Mouse (Mus musculus): ENCODE data around the gene Lrig3. TPM values are rescaled to one million over a fixed set of nuclear protein-coding genes. Genes with fewer than 3 reads are reported as not detected.

Gene Lrig3
- polyA plus RNA-seq (2014; fragmentation: Nextera tagmentation; extraction: Ambion mirVana) = 37.0 and 37.5 TPM in 2 replicates

GRCm38 (mm10) chr10:125965968-125966480 lies at the start of gene Lrig3:
Gene Lrig3 (plus strand): TSS chr10:125966168.
- Histone ChIP-seq H3K9me3 (ENCODE audit: control insufficient read depth, low read depth, low read length) (no peaks in the 10 kb centered on the region), H3K4me1 (ENCODE audit: control insufficient read depth, insufficient read depth, low read length) (peaks cover 4% of the 10 kb centered on the region; the same call in 1 of the 2 replicates), H3K4me2 (replicated peaks; ENCODE audit: low read depth, low read length) (peak within 1 kb of the TSS; percentile 63), H3K36me3 (ENCODE audit: control insufficient read depth, insufficient read depth, low read length) (no peaks in the 10 kb centered on the region), H3K9ac (replicated peaks; ENCODE audit: low read depth, low read length) (peak within 1 kb of the TSS; percentile 98), H3K4me3 (ENCODE audit: low read depth, low read length) (peak within 1 kb of the TSS; percentile 95), H3K27ac (ENCODE audit: low read length) (peak within 1 kb of the TSS; percentile 97), H3K27me3 (ENCODE audit: control insufficient read depth, insufficient read depth, low read length) (no peaks in the 10 kb centered on the region)
- WGBS = under 1% methylated on average over 62 of the region's 62 CpGs
- peak; percentile 77 for ATAC-seq (ENCODE audit: insufficient number of reproducible peaks, insufficient read depth, low FRiP score, low read depth)

GRCm38 (mm10) chr10:125916781-125917180 lies 49.2 kb upstream of the Lrig3 start:
- no peaks in the 10 kb centered on the region for H3K9me3 ChIP-seq (ENCODE audit: control insufficient read depth, low read depth, low read length)
- H3K27ac ChIP-seq (ENCODE audit: low read length) = no peak overlapping the region
- no peak overlapping the region for H3K4me2 ChIP-seq (replicated peaks; ENCODE audit: low read depth, low read length)
- no peak overlapping the region for H3K4me3 ChIP-seq (ENCODE audit: low read depth, low read length)
- no peaks in the 10 kb centered on the region for H3K36me3 ChIP-seq (ENCODE audit: control insufficient read depth, insufficient read depth, low read length)
- no peak overlapping the region for H3K9ac ChIP-seq (replicated peaks; ENCODE audit: low read depth, low read length)
- no peak for ATAC-seq (ENCODE audit: insufficient number of reproducible peaks, insufficient read depth, low FRiP score, low read depth)
- 44% methylated on average over 6 of the region's 6 CpGs for WGBS
- peaks cover 12% of the 10 kb centered on the region; the same call in 1 of the 2 replicates for H3K4me1 ChIP-seq (ENCODE audit: control insufficient read depth, insufficient read depth, low read length)
- no peaks in the 10 kb centered on the region for H3K27me3 ChIP-seq (ENCODE audit: control insufficient read depth, insufficient read depth, low read length)

- ATAC-seq (ENCODE audit: insufficient number of reproducible peaks, insufficient read depth, low FRiP score, low read depth) = no peak
- no peaks in the 10 kb centered on the region for H3K36me3 ChIP-seq (ENCODE audit: control insufficient read depth, insufficient read depth, low read length)
- no peaks in the 10 kb centered on the region for H3K27me3 ChIP-seq (ENCODE audit: control insufficient read depth, insufficient read depth, low read length)
- no peak overlapping the region for H3K27ac ChIP-seq (ENCODE audit: low read length)
- 13% methylated on average over 9 of the region's 9 CpGs for WGBS
- H3K9me3 ChIP-seq (ENCODE audit: control insufficient read depth, low read depth, low read length) = no peaks in the 10 kb centered on the region
- no peak overlapping the region for H3K9ac ChIP-seq (replicated peaks; ENCODE audit: low read depth, low read length)
- no peak overlapping the region for H3K4me3 ChIP-seq (ENCODE audit: low read depth, low read length)
- H3K4me1 ChIP-seq (ENCODE audit: control insufficient read depth, insufficient read depth, low read length) = peaks cover 6% of the 10 kb centered on the region; the same call in 1 of the 2 replicates
- peak overlapping the region; percentile 8; the same call in 1 of the 2 replicates for H3K4me2 ChIP-seq (replicated peaks; ENCODE audit: low read depth, low read length)
Observed at GRCm38 (mm10) chr10:125917436-125917871, 48.5 kb upstream of the Lrig3 start.

- no peaks in the 10 kb centered on the region for H3K27me3 ChIP-seq (ENCODE audit: control insufficient read depth, insufficient read depth, low read length)
- no peak for ATAC-seq (ENCODE audit: insufficient number of reproducible peaks, insufficient read depth, low FRiP score, low read depth)
- no peak overlapping the region for H3K4me3 ChIP-seq (ENCODE audit: low read depth, low read length)
- no peaks in the 10 kb centered on the region for H3K9me3 ChIP-seq (ENCODE audit: control insufficient read depth, low read depth, low read length)
- no peak overlapping the region for H3K4me2 ChIP-seq (replicated peaks; ENCODE audit: low read depth, low read length)
- H3K27ac ChIP-seq (ENCODE audit: low read length) = no peak overlapping the region
- peaks cover 3% of the 10 kb centered on the region; the same call in 1 of the 2 replicates for H3K4me1 ChIP-seq (ENCODE audit: control insufficient read depth, insufficient read depth, low read length)
- WGBS = 69% methylated on average over 1 of the region's 1 CpGs
- no peaks in the 10 kb centered on the region for H3K36me3 ChIP-seq (ENCODE audit: control insufficient read depth, insufficient read depth, low read length)
- no peak overlapping the region for H3K9ac ChIP-seq (replicated peaks; ENCODE audit: low read depth, low read length)
Observed at GRCm38 (mm10) chr10:125918994-125919393, 47.0 kb upstream of the Lrig3 start.

GRCm38 (mm10) chr10:125921654-125922446 lies 44.1 kb upstream of the Lrig3 start:
- H3K9me3 ChIP-seq (ENCODE audit: control insufficient read depth, low read depth, low read length) = no peaks in the 10 kb centered on the region
- H3K4me2 ChIP-seq (replicated peaks; ENCODE audit: low read depth, low read length) = no peak overlapping the region
- no peak overlapping the region for H3K4me3 ChIP-seq (ENCODE audit: low read depth, low read length)
- no peak overlapping the region for H3K27ac ChIP-seq (ENCODE audit: low read length)
- H3K9ac ChIP-seq (replicated peaks; ENCODE audit: low read depth, low read length) = no peak overlapping the region
- no peak for ATAC-seq (ENCODE audit: insufficient number of reproducible peaks, insufficient read depth, low FRiP score, low read depth)
- H3K4me1 ChIP-seq (ENCODE audit: control insufficient read depth, insufficient read depth, low read length) = no peaks in the 10 kb centered on the region
- WGBS = 24% methylated on average over 6 of the region's 6 CpGs
- H3K36me3 ChIP-seq (ENCODE audit: control insufficient read depth, insufficient read depth, low read length) = no peaks in the 10 kb centered on the region
- H3K27me3 ChIP-seq (ENCODE audit: control insufficient read depth, insufficient read depth, low read length) = no peaks in the 10 kb centered on the region

GRCm38 (mm10) chr10:125929961-125930360 lies 36.0 kb upstream of the Lrig3 start:
- ATAC-seq (ENCODE audit: insufficient number of reproducible peaks, insufficient read depth, low FRiP score, low read depth) = no peak
- Histone ChIP-seq H3K4me2 (replicated peaks; ENCODE audit: low read depth, low read length) (no peak overlapping the region), H3K36me3 (ENCODE audit: control insufficient read depth, insufficient read depth, low read length) (no peaks in the 10 kb centered on the region), H3K4me3 (ENCODE audit: low read depth, low read length) (no peak overlapping the region), H3K4me1 (ENCODE audit: control insufficient read depth, insufficient read depth, low read length) (no peaks in the 10 kb centered on the region), H3K27me3 (ENCODE audit: control insufficient read depth, insufficient read depth, low read length) (no peaks in the 10 kb centered on the region), H3K9me3 (ENCODE audit: control insufficient read depth, low read depth, low read length) (no peaks in the 10 kb centered on the region), H3K27ac (ENCODE audit: low read length) (no peak overlapping the region), H3K9ac (replicated peaks; ENCODE audit: low read depth, low read length) (no peak overlapping the region)
- 90% methylated on average over 3 of the region's 3 CpGs for WGBS

GRCm38 (mm10) chr10:125933388-125933787 lies 32.6 kb upstream of the Lrig3 start:
- Histone ChIP-seq H3K4me2 (replicated peaks; ENCODE audit: low read depth, low read length) (no peak overlapping the region), H3K27ac (ENCODE audit: low read length) (no peak overlapping the region), H3K4me3 (ENCODE audit: low read depth, low read length) (no peak overlapping the region), H3K9ac (replicated peaks; ENCODE audit: low read depth, low read length) (no peak overlapping the region), H3K36me3 (ENCODE audit: control insufficient read depth, insufficient read depth, low read length) (no peaks in the 10 kb centered on the region), H3K27me3 (ENCODE audit: control insufficient read depth, insufficient read depth, low read length) (no peaks in the 10 kb centered on the region), H3K9me3 (ENCODE audit: control insufficient read depth, low read depth, low read length) (no peaks in the 10 kb centered on the region), H3K4me1 (ENCODE audit: control insufficient read depth, insufficient read depth, low read length) (peaks cover 5% of the 10 kb centered on the region; the same call in 1 of the 2 replicates)
- no peak for ATAC-seq (ENCODE audit: insufficient number of reproducible peaks, insufficient read depth, low FRiP score, low read depth)
- WGBS = 69% methylated on average over 6 of the region's 6 CpGs

- Histone ChIP-seq H3K9me3 (ENCODE audit: control insufficient read depth, low read depth, low read length) (no peaks in the 10 kb centered on the region), H3K36me3 (ENCODE audit: control insufficient read depth, insufficient read depth, low read length) (no peaks in the 10 kb centered on the region), H3K9ac (replicated peaks; ENCODE audit: low read depth, low read length) (no peak overlapping the region), H3K4me3 (ENCODE audit: low read depth, low read length) (no peak overlapping the region), H3K4me1 (ENCODE audit: control insufficient read depth, insufficient read depth, low read length) (peaks cover 6% of the 10 kb centered on the region; the same call in 1 of the 2 replicates), H3K27me3 (ENCODE audit: control insufficient read depth, insufficient read depth, low read length) (no peaks in the 10 kb centered on the region), H3K27ac (ENCODE audit: low read length) (no peak overlapping the region), H3K4me2 (replicated peaks; ENCODE audit: low read depth, low read length) (no peak overlapping the region)
- WGBS = 65% methylated on average over 3 of the region's 3 CpGs
- ATAC-seq (ENCODE audit: insufficient number of reproducible peaks, insufficient read depth, low FRiP score, low read depth) = no peak
Observed at GRCm38 (mm10) chr10:125934095-125934494, 31.9 kb upstream of the Lrig3 start.

Data from stomach, embryonic 14.5 days (tissue).